Mouse (Mus musculus) CH12.LX (cell line): ENCODE measurements at regions not wholly inside any gene's neighbourhood (a gene's known extent, or its start where the extent isn't known, plus 50 kb on each side); places are given as distances from the start of the nearest gene placed in this dataset.

Source experiments
- DNase-seq: peaks from one replicate; pipeline ENCODE4 v3.0.0-alpha.2; 2013; ENCODE audit errors: extremely low read depth
- H3K27ac ChIP-seq: 2 replicates; pipeline ENCODE4 v1.5.1; 2012; ENCODE audit warnings: low read depth, mild to moderate bottlenecking, control low read depth, moderate library complexity; ENCODE audit not compliant: insufficient read depth
- H3K27me3 ChIP-seq: replicated peaks from 2 replicates; pipeline ENCODE3; 2012; ENCODE audit warnings: inconsistent platforms
- H3K36me3 ChIP-seq, 2 experiments: replicated peaks in 1 of 2; 2 replicates each; pipeline versions ENCODE3 to v1.6.1; 2012; ENCODE audit warnings: inconsistent platforms in 1 of 2, low read length in 1 of 2, mild to moderate bottlenecking in 1 of 2, mixed read lengths in 1 of 2, moderate library complexity in 1 of 2; ENCODE audit not compliant: control insufficient read depth in 1 of 2, insufficient read depth in 1 of 2
- H3K4me1 ChIP-seq, 2 experiments: 2 replicates each; pipeline ENCODE4 v1.6.1; 2012; ENCODE audit warnings: inconsistent platforms in 1 of 2, moderate library complexity in 1 of 2; ENCODE audit not compliant: insufficient read depth in 2 of 2, control insufficient read depth in 1 of 2
- H3K4me2 ChIP-seq: 2 replicates; pipeline ENCODE4 v1.6.1; 2012; ENCODE audit warnings: low read depth, mild to moderate bottlenecking, control low read depth; ENCODE audit not compliant: poor library complexity, insufficient read depth, severe bottlenecking
- H3K4me3 ChIP-seq, 3 experiments: fragments of 150-350 bp in 1 of 3; sonication (generic) in 1 of 3; replicated peaks in 1 of 3; 2 replicates each; pipeline versions ENCODE3 to v1.5.1; 2011 to 2012; ENCODE audit warnings: low read depth in 2 of 3, low read length in 2 of 3, mild to moderate bottlenecking in 2 of 3, moderate library complexity in 2 of 3, control low read depth in 1 of 3, improper control_type of control experiment in 1 of 3, inconsistent platforms in 1 of 3, mixed read lengths in 1 of 3; ENCODE audit not compliant: poor library complexity in 1 of 3
- H3K79me2 ChIP-seq: replicated peaks from 2 replicates; pipeline ENCODE4 v1.6.1; 2012; ENCODE audit warnings: mild to moderate bottlenecking, moderate library complexity; ENCODE audit not compliant: control insufficient read depth, poor library complexity, insufficient read depth, severe bottlenecking; ENCODE audit errors: extremely low read depth
- H3K9ac ChIP-seq: 2 replicates; pipeline ENCODE4 v1.6.1; 2012; ENCODE audit warnings: low read depth, mild to moderate bottlenecking, control low read depth, moderate library complexity; ENCODE audit not compliant: insufficient read depth
- H3K9me3 ChIP-seq: replicated peaks from 2 replicates; pipeline ENCODE3; 2012; ENCODE audit warnings: low read length, inconsistent platforms, mixed read lengths
- BHLHE40 ChIP-seq: IDR thresholded peaks from 2 replicates; pipeline ENCODE4 v1.6.1; 2011; ENCODE audit warnings: mild to moderate bottlenecking, low read depth, low read length, improper control_type of control experiment
- CHD2 ChIP-seq: IDR thresholded peaks from 2 replicates; pipeline ENCODE4 v1.6.1; 2011; ENCODE audit warnings: low read length, improper control_type of control experiment
- CTCF ChIP-seq, 2 experiments: IDR thresholded peaks in 1 of 2; conservative IDR thresholded peaks in 1 of 2; 2 replicates each; pipeline ENCODE4 v1.5.1; 2011 to 2012; ENCODE audit warnings: low read depth in 2 of 2, low read length in 2 of 2, improper control_type of control experiment in 1 of 2, inconsistent platforms in 1 of 2, mild to moderate bottlenecking in 1 of 2, moderate library complexity in 1 of 2
- ELF1 ChIP-seq: IDR thresholded peaks from 2 replicates; pipeline ENCODE4 v1.6.1; 2014; ENCODE audit warnings: low read depth, mild to moderate bottlenecking, inconsistent platforms, low read length, improper control_type of control experiment
- ETS1 ChIP-seq: conservative IDR thresholded peaks from 2 replicates; pipeline ENCODE4 v1.6.1; 2012; ENCODE audit warnings: low read depth, mild to moderate bottlenecking, inconsistent platforms, low read length, improper control_type of control experiment, moderate library complexity
- GABPA ChIP-seq: IDR thresholded peaks from 2 replicates; pipeline ENCODE4 v1.6.1; 2012; ENCODE audit warnings: low read depth, low read length, improper control_type of control experiment, inconsistent platforms; ENCODE audit not compliant: insufficient replicate concordance
- IRF4 ChIP-seq: IDR thresholded peaks from 2 replicates; pipeline ENCODE4 v1.6.1; 2014; ENCODE audit warnings: low read depth, mild to moderate bottlenecking, inconsistent platforms, low read length, improper control_type of control experiment
- JUND ChIP-seq: conservative IDR thresholded peaks from 2 replicates; pipeline ENCODE4 v1.6.1; 2011; ENCODE audit warnings: low read depth, low read length, improper control_type of control experiment
- KAT2A ChIP-seq: IDR thresholded peaks from 2 replicates; pipeline ENCODE4 v1.6.1; 2012; ENCODE audit warnings: low read length, improper control_type of control experiment, inconsistent platforms; ENCODE audit not compliant: insufficient replicate concordance
- MAX ChIP-seq: IDR thresholded peaks from 2 replicates; pipeline ENCODE4 v1.6.1; 2011; ENCODE audit warnings: low read length, improper control_type of control experiment
- MXI1 ChIP-seq: IDR thresholded peaks from 2 replicates; pipeline ENCODE4 v1.6.1; 2011; ENCODE audit warnings: mild to moderate bottlenecking, low read depth, low read length, improper control_type of control experiment
- NELFE ChIP-seq: IDR thresholded peaks from 2 replicates; pipeline ENCODE4 v1.6.1; 2011; ENCODE audit warnings: low read depth, low read length, improper control_type of control experiment
- PAX5 ChIP-seq: IDR thresholded peaks from 2 replicates; pipeline ENCODE4 v1.6.1; 2012; ENCODE audit warnings: low read length, inconsistent platforms, mixed read lengths
- POLR2A ChIP-seq: IDR thresholded peaks from 2 replicates; pipeline ENCODE4 v1.6.1; 2011; ENCODE audit warnings: low read depth, mild to moderate bottlenecking, improper control_type of control experiment, low read length
- RCOR1 ChIP-seq: conservative IDR thresholded peaks from 2 replicates; pipeline ENCODE4 v1.6.1; 2012; ENCODE audit warnings: low read depth, mild to moderate bottlenecking, inconsistent platforms, low read length, improper control_type of control experiment
- SIN3A ChIP-seq: IDR thresholded peaks from 2 replicates; pipeline ENCODE4 v1.6.1; 2012; ENCODE audit warnings: low read length, improper control_type of control experiment, inconsistent platforms
- TCF12 ChIP-seq: IDR thresholded peaks from 2 replicates; pipeline ENCODE4 v1.6.1; 2014; ENCODE audit warnings: low read depth, mild to moderate bottlenecking, inconsistent platforms, low read length, improper control_type of control experiment
- UBTF ChIP-seq: IDR thresholded peaks from 2 replicates; pipeline ENCODE4 v1.6.1; 2012; ENCODE audit warnings: low read depth, mild to moderate bottlenecking, inconsistent platforms, low read length, improper control_type of control experiment, moderate library complexity
- USF1 ChIP-seq: IDR thresholded peaks from 2 replicates; pipeline ENCODE4 v1.6.1; 2014; ENCODE audit warnings: low read depth, mild to moderate bottlenecking, inconsistent platforms, low read length, improper control_type of control experiment
- USF2 ChIP-seq: conservative IDR thresholded peaks from 2 replicates; pipeline ENCODE4 v1.6.1; 2011; ENCODE audit warnings: low read depth, low read length, improper control_type of control experiment
- ZC3H11A ChIP-seq: IDR thresholded peaks from 2 replicates; pipeline ENCODE4 v1.6.1; 2012; ENCODE audit warnings: low read depth, mild to moderate bottlenecking, inconsistent platforms, low read length, improper control_type of control experiment
- dilution Hi-C: fragments of 300-500 bp; cut with MboI; formaldehyde crosslinking; loops from 2 replicates; pipeline ENCODE4 v1.14.3; 2020; ENCODE audit warnings: low sequenced_read_pairs; ENCODE audit not compliant: extremely low pct_unique_long_range_greater_than_20kb, extremely low pct_ligation_motif_present
- in situ Hi-C: fragments of 300-500 bp; cut with MboI; formaldehyde crosslinking; loops from 3 replicates; pipeline ENCODE4 v1.14.3; 2019; ENCODE audit warnings: low sequenced_read_pairs, low pct_ligation_motif_present, low pct_unique_long_range_greater_than_20kb, mixed read lengths

- DNase-seq: no peak
- Histone ChIP-seq H3K4me1 (no peaks in the 10 kb centered on the region), H3K79me2 (no peaks in the 10 kb centered on the region), H3K27ac (no peak overlapping the region), H3K36me3 (no peaks in the 10 kb centered on the region), H3K4me2 (no peak overlapping the region), H3K27me3 (no peaks in the 10 kb centered on the region), H3K4me3 (no peak overlapping the region), H3K9ac (no peak overlapping the region), H3K9me3 (no peaks in the 10 kb centered on the region)
- dilution Hi-C loops (no loop called here), in situ Hi-C loops (no loop called here)
- TF ChIP-seq CTCF (conservative IDR thresholded peaks at IDR 0.05 in 1 of 2, IDR thresholded peaks at IDR 0.05 in 1 of 2; ENCODE audit: low read depth in 2 of 2, low read length in 2 of 2) (no peak), GABPA (no peak), BHLHE40 (no peak), TCF12 (no peak)
Observed at GRCm38 (mm10) chr3:70097813-70098212, 90.4 kb downstream of the Otol1 start.

GRCm38 (mm10) chr3:70102091-70102490 lies 94.7 kb downstream of the Otol1 start:
- H3K9ac ChIP-seq: no peak overlapping the region
- H3K79me2 ChIP-seq: no peaks in the 10 kb centered on the region
- H3K4me2 ChIP-seq: no peak overlapping the region
- peaks cover 0 to 5% of the 10 kb centered on the region in 2 experiments; a peak in 2 of 4 replicates for H3K4me1 ChIP-seq
- in situ Hi-C loops: loop anchor here (10.0 kb wide), 1 partner anchor 403 kb away; no protein-coding TSS in a partner anchor
- no peak overlapping the region for H3K27ac ChIP-seq
- dilution Hi-C loops: no loop called here
- no peak for TF ChIP-seq ELF1
- TF ChIP-seq CHD2: no peak
- no peak for TF ChIP-seq CTCF (conservative IDR thresholded peaks at IDR 0.05 in 1 of 2, IDR thresholded peaks at IDR 0.05 in 1 of 2; ENCODE audit: low read depth in 2 of 2, low read length in 2 of 2)
- no peak for TF ChIP-seq ETS1
- TF ChIP-seq RCOR1: no peak
- no peak for TF ChIP-seq NELFE
- no peak for TF ChIP-seq POLR2A
- no peak for TF ChIP-seq MAX
- no peak for TF ChIP-seq PAX5
- no peak for TF ChIP-seq GABPA
- no peak for TF ChIP-seq SIN3A
- no peak for TF ChIP-seq KAT2A
- TF ChIP-seq USF1: no peak
- TF ChIP-seq USF2: no peak
- TF ChIP-seq MXI1: no peak
- no peak for TF ChIP-seq UBTF
- TF ChIP-seq ZC3H11A: no peak
- TF ChIP-seq IRF4: no peak
- no peak for TF ChIP-seq JUND
- no peaks in the 10 kb centered on the region for H3K9me3 ChIP-seq
- no peak for DNase-seq
- no peak overlapping the region for H3K4me3 ChIP-seq
- no peaks in the 10 kb centered on the region for H3K36me3 ChIP-seq
- H3K27me3 ChIP-seq: no peaks in the 10 kb centered on the region
